Mouse (Mus musculus) heart, embryonic 12.5 days (tissue): ENCODE results near the gene Fbxo22. TPM values are rescaled to one million over a fixed set of nuclear protein-coding genes. Genes with fewer than 3 reads are reported as not detected.
A peak's percentile ranks its signal among the peaks of the same experiment; 100 is the strongest.
"Not testable (repeated sequence)": the region's sequence is repeated elsewhere in the genome, so short reads cannot be mapped to it uniquely, and the experiment has no call there.

ENCODE experiments used
- ATAC-seq: fragments of 200-750 bp; cut with Nextera tagmentation; 2 replicates; pipeline ENCODE4 v1.8.0; 2017; ENCODE audit warnings: moderate TSS enrichment, moderate library complexity; ENCODE audit not compliant: insufficient number of reproducible peaks, low FRiP score
- H3K27ac ChIP-seq: fragments of 300-500 bp; sonication (generic); 2 replicates; pipeline ENCODE4 v1.5.1; 2016; ENCODE audit warnings: mild to moderate bottlenecking, moderate library complexity; ENCODE audit not compliant: poor library complexity, severe bottlenecking
- H3K27me3 ChIP-seq: fragments of 300-500 bp; sonication (generic); replicated peaks from 2 replicates; pipeline ENCODE4 v1.6.1; 2016; ENCODE audit warnings: mild to moderate bottlenecking, moderate library complexity
- H3K36me3 ChIP-seq: fragments of 300-500 bp; sonication (generic); 2 replicates; pipeline ENCODE4 v1.6.1; 2016; ENCODE audit warnings: mild to moderate bottlenecking, moderate library complexity
- H3K4me1 ChIP-seq: fragments of 300-500 bp; sonication (generic); replicated peaks from 2 replicates; pipeline ENCODE4 v1.6.1; 2016; ENCODE audit warnings: mild to moderate bottlenecking
- H3K4me2 ChIP-seq: fragments of 300-500 bp; sonication (generic); 2 replicates; pipeline ENCODE4 v1.6.1; 2016; ENCODE audit warnings: mild to moderate bottlenecking, moderate library complexity
- H3K4me3 ChIP-seq: fragments of 300-500 bp; sonication (generic); 2 replicates; pipeline ENCODE4 v1.5.1; 2016; ENCODE audit warnings: mild to moderate bottlenecking
- H3K9ac ChIP-seq: fragments of 300-500 bp; sonication (generic); 2 replicates; pipeline ENCODE4 v1.6.1; 2016; ENCODE audit warnings: mild to moderate bottlenecking, moderate library complexity
- H3K9me3 ChIP-seq: fragments of 300-500 bp; sonication (generic); replicated peaks from 2 replicates; pipeline ENCODE4 v1.6.1; 2016; ENCODE audit warnings: mild to moderate bottlenecking, moderate library complexity
- WGBS: fragments of 180-500 bp; shearing (Covaris S2); methylation state at CpG from one replicate; pipeline ENCODE4 v1.1.7; 2016; 5-methylcytosine and 5-hydroxymethylcytosine counted together
- polyA plus RNA-seq: library from polyadenylated mRNA; unstranded; fragments of >200 nt; fragmentation: Nextera tagmentation; extraction: Ambion mirVana; gene quantifications from 2 replicates; pipeline ENCODE4 v1.2.1, GENCODE M21; 2016

Gene Fbxo22
- polyA plus RNA-seq, 1 experiment from 2014 or later: 67.2 TPM

GRCm38 (mm10) chr9:55252097-55252496, 43.4 kb downstream of the Fbxo22 start:
- not testable (repeated sequence) for H3K4me3 ChIP-seq, H3K4me1 ChIP-seq, H3K27me3 ChIP-seq, H3K27ac ChIP-seq, H3K4me2 ChIP-seq, H3K9me3 ChIP-seq, H3K36me3 ChIP-seq, ATAC-seq, H3K9ac ChIP-seq
- WGBS: 54% methylated on average over 2 of the region's 2 CpGs

- H3K4me3 ChIP-seq: no peak overlapping the region
- no peak overlapping the region for H3K9ac ChIP-seq
- H3K4me2 ChIP-seq: no peak overlapping the region
- no peaks in the 10 kb centered on the region for H3K36me3 ChIP-seq
- H3K27me3 ChIP-seq: no peaks in the 10 kb centered on the region
- WGBS: 60% methylated on average over 1 of the region's 1 CpGs
- no peaks in the 10 kb centered on the region for H3K4me1 ChIP-seq
- no peaks in the 10 kb centered on the region for H3K9me3 ChIP-seq
- ATAC-seq: no peak
- no peak overlapping the region for H3K27ac ChIP-seq
Measured at GRCm38 (mm10) chr9:55253849-55254248, 45.1 kb downstream of the Fbxo22 start.

GRCm38 (mm10) chr9:55255056-55255455, 46.3 kb downstream of the Fbxo22 start:
- no peaks in the 10 kb centered on the region for H3K27me3 ChIP-seq
- no peak overlapping the region for H3K4me2 ChIP-seq
- no peaks in the 10 kb centered on the region for H3K36me3 ChIP-seq
- H3K27ac ChIP-seq: no peak overlapping the region
- no peak overlapping the region for H3K9ac ChIP-seq
- H3K4me1 ChIP-seq: no peaks in the 10 kb centered on the region
- ATAC-seq: no peak
- 90% methylated on average over 5 of the region's 5 CpGs for WGBS
- no peaks in the 10 kb centered on the region for H3K9me3 ChIP-seq
- no peak overlapping the region for H3K4me3 ChIP-seq

- Histone ChIP-seq H3K4me1 (no peaks in the 10 kb centered on the region), H3K4me2 (no peak overlapping the region), H3K9ac (no peak overlapping the region), H3K36me3 (no peaks in the 10 kb centered on the region), H3K27me3 (no peaks in the 10 kb centered on the region), H3K9me3 (no peaks in the 10 kb centered on the region), H3K27ac (no peak overlapping the region), H3K4me3 (no peak overlapping the region)
- no peak for ATAC-seq
- 56% methylated on average over 4 of the region's 4 CpGs for WGBS
Measured at GRCm38 (mm10) chr9:55255604-55256003, 46.9 kb downstream of the Fbxo22 start.

GRCm38 (mm10) chr9:55257105-55257504, 48.4 kb downstream of the Fbxo22 start:
- H3K27me3 ChIP-seq: no peaks in the 10 kb centered on the region

GRCm38 (mm10) chr9:55259741-55260140, 51.0 kb downstream of the Fbxo22 start:
- ATAC-seq: no peak
- no peak overlapping the region for H3K9ac ChIP-seq
- H3K36me3 ChIP-seq: no peaks in the 10 kb centered on the region
- no peaks in the 10 kb centered on the region for H3K4me1 ChIP-seq
- WGBS: 66% methylated on average over 6 of the region's 6 CpGs
- no peak overlapping the region for H3K4me2 ChIP-seq
- H3K27ac ChIP-seq: no peak overlapping the region
- no peaks in the 10 kb centered on the region for H3K9me3 ChIP-seq
- no peaks in the 10 kb centered on the region for H3K27me3 ChIP-seq
- H3K4me3 ChIP-seq: no peak overlapping the region

More at GRCm38 (mm10) chr9:55257105-55257504, 48.4 kb downstream of the Fbxo22 start:
- WGBS: 89% methylated on average over 2 of the region's 2 CpGs
- no peak overlapping the region for H3K27ac ChIP-seq
- H3K4me2 ChIP-seq: no peak overlapping the region
- H3K9me3 ChIP-seq: no peaks in the 10 kb centered on the region
- ATAC-seq: no peak
- H3K4me1 ChIP-seq: no peaks in the 10 kb centered on the region
- no peak overlapping the region for H3K9ac ChIP-seq
- H3K4me3 ChIP-seq: no peak overlapping the region
- no peaks in the 10 kb centered on the region for H3K36me3 ChIP-seq

- WGBS: 49% methylated on average over 8 of the region's 8 CpGs
- Histone ChIP-seq H3K4me2 (no peak overlapping the region), H3K4me3 (no peak overlapping the region), H3K27ac (peak overlapping the region; percentile 25; the same call in 1 of the 2 replicates), H3K36me3 (no peaks in the 10 kb centered on the region), H3K9me3 (no peaks in the 10 kb centered on the region), H3K27me3 (no peaks in the 10 kb centered on the region), H3K9ac (no peak overlapping the region), H3K4me1 (peaks cover 3% of the 10 kb centered on the region; the same call in 1 of the 2 replicates)
- peak; percentile 82 for ATAC-seq
Measured at GRCm38 (mm10) chr9:55264356-55265302, 55.9 kb downstream of the Fbxo22 start.

- H3K9me3 ChIP-seq: no peaks in the 10 kb centered on the region
- no peak overlapping the region for H3K4me3 ChIP-seq
- WGBS: 51% methylated on average over 5 of the region's 5 CpGs
- ATAC-seq: no peak
- H3K4me2 ChIP-seq: no peak overlapping the region
- H3K27me3 ChIP-seq: no peaks in the 10 kb centered on the region
- no peak overlapping the region for H3K27ac ChIP-seq
- H3K4me1 ChIP-seq: no peaks in the 10 kb centered on the region
- no peaks in the 10 kb centered on the region for H3K36me3 ChIP-seq
- H3K9ac ChIP-seq: no peak overlapping the region
Measured at GRCm38 (mm10) chr9:55271960-55272560, 63.3 kb downstream of the Fbxo22 start.

GRCm38 (mm10) chr9:55273906-55274305, 65.2 kb downstream of the Fbxo22 start:
- no peak for ATAC-seq
- no peaks in the 10 kb centered on the region for H3K4me1 ChIP-seq
- H3K36me3 ChIP-seq: no peaks in the 10 kb centered on the region
- no peak overlapping the region for H3K4me2 ChIP-seq
- no peak overlapping the region for H3K4me3 ChIP-seq
- H3K27me3 ChIP-seq: no peaks in the 10 kb centered on the region
- no peak overlapping the region for H3K27ac ChIP-seq
- H3K9me3 ChIP-seq: no peaks in the 10 kb centered on the region
- 72% methylated on average over 4 of the region's 4 CpGs for WGBS
- no peak overlapping the region for H3K9ac ChIP-seq
